Mouse (Mus musculus) liver, postnatal 0 days (tissue): Measurements from ENCODE around the gene Yif1a. TPM values are rescaled to one million over a fixed set of nuclear protein-coding genes. Genes with fewer than 3 reads are reported as not detected.

Source experiments
- ATAC-seq: fragments of 200-750 bp; cut with Nextera tagmentation; 2 replicates; pipeline ENCODE4 v1.8.0; 2017; ENCODE audit warnings: mild to moderate bottlenecking, moderate library complexity
- DNase-seq: peaks from one replicate; pipeline ENCODE4 v3.0.0-alpha.2; 2016
- H3K27ac ChIP-seq: fragments of 300-500 bp; sonication (generic); 2 replicates; pipeline ENCODE4 v1.5.1; 2014; ENCODE audit warnings: antibody characterized with exemption, moderate library complexity, mild to moderate bottlenecking, low read depth
- H3K27me3 ChIP-seq: fragments of 300-500 bp; sonication (generic); 2 replicates; pipeline ENCODE4 v1.6.1; 2014; ENCODE audit warnings: low read length, control low read depth, mixed read lengths; ENCODE audit not compliant: insufficient read depth
- H3K36me3 ChIP-seq: fragments of 300-500 bp; sonication (generic); replicated peaks from 2 replicates; pipeline ENCODE4 v1.6.1; 2014; ENCODE audit warnings: mild to moderate bottlenecking, control low read depth, low read length, moderate library complexity, mixed read lengths; ENCODE audit not compliant: insufficient read depth
- H3K4me1 ChIP-seq: fragments of 300-500 bp; sonication (generic); 2 replicates; pipeline ENCODE4 v1.6.1; 2014; ENCODE audit warnings: antibody characterized with exemption, mild to moderate bottlenecking, control low read depth; ENCODE audit not compliant: insufficient read depth
- H3K4me2 ChIP-seq: fragments of 300-500 bp; sonication (generic); 2 replicates; pipeline ENCODE4 v1.6.1; 2014; ENCODE audit warnings: low read depth, mild to moderate bottlenecking, low read length, moderate library complexity, mixed read lengths
- H3K4me3 ChIP-seq: fragments of 300-500 bp; sonication (generic); 2 replicates; pipeline ENCODE4 v1.5.1; 2014; ENCODE audit warnings: low read depth, low read length
- H3K9ac ChIP-seq: fragments of 300-500 bp; sonication (generic); replicated peaks from 2 replicates; pipeline ENCODE4 v1.6.1; 2014; ENCODE audit warnings: mild to moderate bottlenecking, moderate library complexity
- H3K9me3 ChIP-seq: fragments of 300-500 bp; sonication (generic); 2 replicates; pipeline ENCODE4 v1.6.1; 2016; ENCODE audit warnings: mild to moderate bottlenecking, control low read depth, low read length, mixed read lengths
- CTCF ChIP-seq: sonication (generic); IDR thresholded peaks from 2 replicates; pipeline ENCODE4 v1.5.1; 2016; ENCODE audit warnings: antibody characterized with exemption, low read depth
- EP300 ChIP-seq: IDR thresholded peaks from 2 replicates; pipeline ENCODE4 v1.6.1; 2016; ENCODE audit warnings: antibody characterized with exemption, low read depth, mild to moderate bottlenecking
- WGBS: fragments of 180-500 bp; shearing (Covaris S2); extraction: QIAGEN DNeasy Blood & Tissue Kit; methylation state at CpG from one replicate; pipeline ENCODE4 v1.1.7; 2014; ENCODE audit not compliant: insufficient replicate concordance; 5-methylcytosine and 5-hydroxymethylcytosine counted together
- polyA plus RNA-seq: library from polyadenylated mRNA; unstranded; fragments of >200 nt; fragmentation: Nextera tagmentation; extraction: Ambion mirVana; gene quantifications from 2 replicates; pipeline ENCODE4 v1.2.1, GENCODE M21; 2015

The Yif1a gene
- polyA plus RNA-seq, 1 experiment from 2014 or later: 84.0 TPM

GRCm38 (mm10) chr19:5052166-5052822 lies 36.0 kb upstream of the Yif1a start:
- peaks cover 3% of the 10 kb centered on the region; the same call in 1 of the 2 replicates for H3K4me1 ChIP-seq
- H3K9me3 ChIP-seq: no peaks in the 10 kb centered on the region
- TF ChIP-seq EP300: no peak
- no peak for TF ChIP-seq CTCF
- no peak overlapping the region for H3K27ac ChIP-seq
- H3K27me3 ChIP-seq: peaks cover 30% of the 10 kb centered on the region
- no peak overlapping the region for H3K4me2 ChIP-seq
- peak; percentile 15 for DNase-seq
- ATAC-seq: no peak
- peaks cover 15% of the 10 kb centered on the region for H3K36me3 ChIP-seq
- WGBS: 39% methylated on average over 25 of the region's 25 CpGs
- no peak overlapping the region for H3K4me3 ChIP-seq
- H3K9ac ChIP-seq: no peak overlapping the region

- peaks cover 3% of the 10 kb centered on the region; the same call in 1 of the 2 replicates for H3K4me1 ChIP-seq
- H3K4me2 ChIP-seq: no peak overlapping the region
- TF ChIP-seq CTCF: no peak
- no peaks in the 10 kb centered on the region for H3K9me3 ChIP-seq
- H3K27me3 ChIP-seq: peaks cover 30% of the 10 kb centered on the region
- H3K27ac ChIP-seq: no peak overlapping the region
- ATAC-seq (no peak), DNase-seq (no peak)
- H3K36me3 ChIP-seq: peaks cover 10% of the 10 kb centered on the region
- H3K4me3 ChIP-seq: no peak overlapping the region
- 63% methylated on average over 17 of the region's 17 CpGs for WGBS
- no peak overlapping the region for H3K9ac ChIP-seq
Measured at GRCm38 (mm10) chr19:5052853-5053252, 35.5 kb upstream of the Yif1a start.

- Histone ChIP-seq H3K4me2 (no peak overlapping the region), H3K4me3 (no peak overlapping the region), H3K36me3 (peaks cover 5% of the 10 kb centered on the region; the same call in 1 of the 2 replicates), H3K4me1 (peaks cover 3% of the 10 kb centered on the region; the same call in 1 of the 2 replicates), H3K9ac (no peak overlapping the region), H3K27ac (no peak overlapping the region), H3K9me3 (no peaks in the 10 kb centered on the region), H3K27me3 (peaks cover 32% of the 10 kb centered on the region)
- WGBS: 30% methylated on average over 9 of the region's 9 CpGs
- ATAC-seq (peak; percentile 77), DNase-seq (peak; percentile 84)
- TF ChIP-seq CTCF (peak; percentile 87), EP300 (no peak)
Measured at GRCm38 (mm10) chr19:5053909-5054308, 34.4 kb upstream of the Yif1a start.

GRCm38 (mm10) chr19:5056251-5056650 lies 32.1 kb upstream of the Yif1a start:
- Histone ChIP-seq H3K4me1 (peaks cover 6% of the 10 kb centered on the region; the same call in 1 of the 2 replicates), H3K4me3 (no peak overlapping the region), H3K4me2 (no peak overlapping the region), H3K9ac (no peak overlapping the region), H3K36me3 (no peaks in the 10 kb centered on the region), H3K27ac (no peak overlapping the region), H3K27me3 (peaks cover 27% of the 10 kb centered on the region), H3K9me3 (no peaks in the 10 kb centered on the region)
- no peak for ATAC-seq
- no peak for DNase-seq
- peak; percentile 71 for TF ChIP-seq CTCF
- no peak for TF ChIP-seq EP300
- 18% methylated on average over 6 of the region's 6 CpGs for WGBS

GRCm38 (mm10) chr19:5057876-5058775 lies 30.2 kb upstream of the Yif1a start:
- no peak for DNase-seq
- WGBS: 36% methylated on average over 16 of the region's 16 CpGs

More at GRCm38 (mm10) chr19:5057876-5058775, 30.2 kb upstream of the Yif1a start:
- peaks cover 6% of the 10 kb centered on the region; the same call in 1 of the 2 replicates for H3K4me1 ChIP-seq
- H3K4me2 ChIP-seq: no peak overlapping the region
- TF ChIP-seq EP300: no peak
- no peaks in the 10 kb centered on the region for H3K36me3 ChIP-seq
- no peak overlapping the region for H3K4me3 ChIP-seq
- no peak overlapping the region for H3K9ac ChIP-seq
- H3K27me3 ChIP-seq: peaks cover 14% of the 10 kb centered on the region
- ATAC-seq: no peak
- no peaks in the 10 kb centered on the region for H3K9me3 ChIP-seq
- no peak overlapping the region for H3K27ac ChIP-seq
